Mouse (Mus musculus) Patski (cell line): Measurements from ENCODE around the gene Nckap5l. TPM values are rescaled to one million over a fixed set of nuclear protein-coding genes. Genes with fewer than 3 reads are reported as not detected.

Experiments
- ATAC-seq: fragments of 100-300 bp; one replicate; pipeline ENCODE4 v1.8.0; 2021
- CTCF ChIA-PET: fragments of 350-600 bp; sonication (Branson Sonifier 250); formaldehyde crosslinking; loops from one replicate; lab custom pipeline; 2022; ENCODE audit warnings: inconsistent platforms; lab: Charles Lee
- POLR2A ChIA-PET: fragments of 350-600 bp; sonication (Branson Sonifier 250); formaldehyde crosslinking; loops from one replicate; lab custom pipeline; 2022; ENCODE audit warnings: antibody characterized with exemption, inconsistent platforms; lab: Charles Lee
- DNase-seq: peaks from one replicate; pipeline ENCODE4 v3.0.0-alpha.2; 2011; ENCODE audit warnings: low read depth, low spot score
- H3K27me3 ChIP-seq: fragments of 371-371 bp; one replicate; pipeline ENCODE4 v1.5.1; 2021
- CTCF ChIP-seq: fragments of 100-300 bp; IDR thresholded peaks from one replicate; pipeline ENCODE4 v1.5.1; 2021
- in situ Hi-C: fragments of 300-500 bp; cut with MboI; formaldehyde crosslinking; loops from 3 replicates; pipeline ENCODE4 v1.11.1; 2018; ENCODE audit warnings: low pct_unique_long_range_greater_than_20kb, mixed read lengths
- polyA plus RNA-seq: library from polyadenylated mRNA; unstranded; gene quantifications from one replicate; pipeline ENCODE4 v1.2.3, GENCODE M21; 2021

The Nckap5l gene
- polyA plus RNA-seq, 1 experiment from 2014 or later: 10.8 TPM

GRCm38 (mm10) chr15:99470971-99471676 lies 13.6 kb upstream of the Nckap5l start:
- DNase-seq (peak; percentile 12), ATAC-seq (no peak)
- no peaks in the 10 kb centered on the region for H3K27me3 ChIP-seq
- TF ChIP-seq CTCF: peak; percentile 93
- CTCF ChIA-PET: interaction anchor here (0.6 to 3.3 kb wide), 11 partner anchors 13 to 165 kb away, joined by 3 to 64 read pairs (median 3); no protein-coding TSS in a partner anchor
- POLR2A ChIA-PET: interaction anchor here (0.6 to 1.2 kb wide), 3 partner anchors 38 to 67 kb away, joined by 3 to 4 read pairs (median 4); no protein-coding TSS in a partner anchor
- in situ Hi-C loops: no loop called here

GRCm38 (mm10) chr15:99470224-99470761 lies 12.7 kb upstream of the Nckap5l start:
- DNase-seq: no peak
- in situ Hi-C loops: no loop called here
- no peaks in the 10 kb centered on the region for H3K27me3 ChIP-seq
- CTCF ChIA-PET: interaction anchor here (0.6 to 3.3 kb wide), 11 partner anchors 12 to 154 kb away, joined by 3 to 64 read pairs (median 4); no protein-coding TSS in a partner anchor
- POLR2A ChIA-PET: interaction anchor here (1.2 kb wide), 1 partner anchor 54 kb away, joined by 4 read pairs; no protein-coding TSS in a partner anchor
- ATAC-seq: no peak
- TF ChIP-seq CTCF: no peak

- ChIA-PET CTCF (interaction anchor here (0.8 to 3.3 kb wide), 6 partner anchors 11 to 126 kb away, joined by 3 to 64 read pairs (median 4); no protein-coding TSS in a partner anchor), POLR2A (interaction anchor here (1.1 kb wide), 1 partner anchor 40 kb away, joined by 3 read pairs; no protein-coding TSS in a partner anchor)
- ATAC-seq (no peak), DNase-seq (no peak)
- no peaks in the 10 kb centered on the region for H3K27me3 ChIP-seq
- in situ Hi-C loops: loop anchor here (5.0 kb wide), 2 partner anchors 47 to 157 kb away; no protein-coding TSS in a partner anchor
- no peak for TF ChIP-seq CTCF
Measured at GRCm38 (mm10) chr15:99469736-99470135, 12.2 kb upstream of the Nckap5l start.

GRCm38 (mm10) chr15:99469067-99469466 lies 11.5 kb upstream of the Nckap5l start:
- H3K27me3 ChIP-seq: no peaks in the 10 kb centered on the region
- DNase-seq (peak; percentile 48), ATAC-seq (no peak)
- in situ Hi-C loops: loop anchor here (5.0 kb wide), 2 partner anchors 47 to 157 kb away; no protein-coding TSS in a partner anchor
- peak; percentile 96 for TF ChIP-seq CTCF
- POLR2A ChIA-PET: interaction anchor here (1.1 kb wide), 1 partner anchor 39 kb away, joined by 3 read pairs; no protein-coding TSS in a partner anchor
- CTCF ChIA-PET: interaction anchor here (1.0 to 3.3 kb wide), 5 partner anchors 11 to 59 kb away, joined by 3 to 64 read pairs (median 4); no protein-coding TSS in a partner anchor

- POLR2A ChIA-PET: no interaction called here
- no peaks in the 10 kb centered on the region for H3K27me3 ChIP-seq
- TF ChIP-seq CTCF: no peak
- ATAC-seq: no peak
- in situ Hi-C loops: no loop called here
- DNase-seq: no peak
- CTCF ChIA-PET: no interaction called here
Measured at GRCm38 (mm10) chr15:99463194-99463593, 5.6 kb upstream of the Nckap5l start.

GRCm38 (mm10) chr15:99456963-99457605 lies 464 bp downstream of the Nckap5l start:
- DNase-seq: no peak
- ATAC-seq: peak; percentile 14
- no peaks in the 10 kb centered on the region for H3K27me3 ChIP-seq
- no peak for TF ChIP-seq CTCF
- in situ Hi-C loops: no loop called here
- POLR2A ChIA-PET: interaction anchor here (0.8 to 1.4 kb wide), 2 partner anchors 32 to 34 kb away, joined by 3 to 4 read pairs; no protein-coding TSS in a partner anchor
- CTCF ChIA-PET: interaction anchor here (1.3 to 2.2 kb wide), 3 partner anchors 13 to 41 kb away, joined by 4 to 10 read pairs (median 5); no protein-coding TSS in a partner anchor

- ATAC-seq: no peak
- DNase-seq: no peak
- TF ChIP-seq CTCF: no peak
- in situ Hi-C loops: no loop called here
- CTCF ChIA-PET: interaction anchor here (1.3 kb wide), 1 partner anchor 14 kb away, joined by 4 read pairs; no protein-coding TSS in a partner anchor
- POLR2A ChIA-PET: no interaction called here
- H3K27me3 ChIP-seq: no peaks in the 10 kb centered on the region
Measured at GRCm38 (mm10) chr15:99456338-99456962, 1.1 kb downstream of the Nckap5l start.

- ChIA-PET CTCF (interaction anchor here (1.3 kb wide), 1 partner anchor 15 kb away, joined by 4 read pairs; no protein-coding TSS in a partner anchor), POLR2A (interaction anchor here (0.7 kb wide), 1 partner anchor 18 kb away, joined by 4 read pairs; no protein-coding TSS in a partner anchor)
- H3K27me3 ChIP-seq: no peaks in the 10 kb centered on the region
- TF ChIP-seq CTCF: no peak
- ATAC-seq (no peak), DNase-seq (no peak)
- in situ Hi-C loops: no loop called here
Measured at GRCm38 (mm10) chr15:99455415-99455814, 2.1 kb downstream of the Nckap5l start.

- in situ Hi-C loops: no loop called here
- POLR2A ChIA-PET: interaction anchor here (0.8 kb wide), 1 partner anchor 12 kb away, joined by 3 read pairs; no protein-coding TSS in a partner anchor
- no peak for TF ChIP-seq CTCF
Measured at GRCm38 (mm10) chr15:99454585-99455279, 2.8 kb downstream of the Nckap5l start.

More at GRCm38 (mm10) chr15:99454585-99455279, 2.8 kb downstream of the Nckap5l start:
- H3K27me3 ChIP-seq: no peaks in the 10 kb centered on the region
- ATAC-seq (no peak), DNase-seq (no peak)
- CTCF ChIA-PET: no interaction called here
